Mouse (Mus musculus): ENCODE measurements at regions not wholly inside any gene's neighbourhood (a gene's known extent, or its start where the extent isn't known, plus 50 kb on each side); places are given as distances from the start of the nearest gene placed in this dataset.

- ATAC-seq (replicated peaks; ENCODE audit: insufficient number of reproducible peaks, low FRiP score, low TSS enrichment, low read depth) (no peak), DNase-seq (ENCODE audit: low spot score) (peak; percentile 52)
- 15% methylated on average over 6 of the region's 6 CpGs for WGBS
- Histone ChIP-seq H3K4me1 (ENCODE audit: control insufficient read depth, insufficient read depth, low read length) (no peaks in the 10 kb centered on the region), H3K27ac (replicated peaks; ENCODE audit: low read depth, low read length) (no peak overlapping the region), H3K9me3 (replicated peaks; ENCODE audit: control insufficient read depth, low read length) (no peaks in the 10 kb centered on the region), H3K4me3 (ENCODE audit: low read depth, low read length) (no peak overlapping the region), H3K9ac (replicated peaks; ENCODE audit: low read length) (no peak overlapping the region), H3K4me2 (ENCODE audit: low read depth, low read length) (no peak overlapping the region), H3K27me3 (ENCODE audit: control insufficient read depth, insufficient read depth, low read length) (no peaks in the 10 kb centered on the region), H3K36me3 (replicated peaks; ENCODE audit: control insufficient read depth, insufficient read depth, low read depth, low read length) (no peaks in the 10 kb centered on the region)
These were observed 218.3 kb upstream of the Mgmt start for GRCm38 (mm10) chr7:136676104-136676503.

GRCm38 (mm10) chr7:136676987-136677545 lies 217.3 kb upstream of the Mgmt start:
- Histone ChIP-seq H3K36me3 (replicated peaks; ENCODE audit: control insufficient read depth, insufficient read depth, low read depth, low read length) (no peaks in the 10 kb centered on the region), H3K27ac (replicated peaks; ENCODE audit: low read depth, low read length) (no peak overlapping the region), H3K27me3 (ENCODE audit: control insufficient read depth, insufficient read depth, low read length) (no peaks in the 10 kb centered on the region), H3K4me3 (ENCODE audit: low read depth, low read length) (no peak overlapping the region), H3K4me1 (ENCODE audit: control insufficient read depth, insufficient read depth, low read length) (no peaks in the 10 kb centered on the region), H3K9me3 (replicated peaks; ENCODE audit: control insufficient read depth, low read length) (no peaks in the 10 kb centered on the region), H3K9ac (replicated peaks; ENCODE audit: low read length) (no peak overlapping the region), H3K4me2 (ENCODE audit: low read depth, low read length) (no peak overlapping the region)
- ATAC-seq (replicated peaks; ENCODE audit: insufficient number of reproducible peaks, low FRiP score, low TSS enrichment, low read depth) = no peak
- 58% methylated on average over 17 of the region's 17 CpGs for WGBS
- no peak for DNase-seq (ENCODE audit: low spot score)

- no peak overlapping the region for H3K9ac ChIP-seq (replicated peaks; ENCODE audit: low read length)
- H3K4me3 ChIP-seq (ENCODE audit: low read depth, low read length) = no peak overlapping the region
- WGBS = 27% methylated on average over 6 of the region's 6 CpGs
- no peak for DNase-seq (ENCODE audit: low spot score)
- no peaks in the 10 kb centered on the region; the same call in 1 of the 2 replicates for H3K4me1 ChIP-seq (ENCODE audit: control insufficient read depth, insufficient read depth, low read length)
- H3K4me2 ChIP-seq (ENCODE audit: low read depth, low read length) = no peak overlapping the region
- ATAC-seq (replicated peaks; ENCODE audit: insufficient number of reproducible peaks, low FRiP score, low TSS enrichment, low read depth) = no peak
- H3K27ac ChIP-seq (replicated peaks; ENCODE audit: low read depth, low read length) = no peak overlapping the region
- H3K9me3 ChIP-seq (replicated peaks; ENCODE audit: control insufficient read depth, low read length) = no peaks in the 10 kb centered on the region
- no peaks in the 10 kb centered on the region for H3K27me3 ChIP-seq (ENCODE audit: control insufficient read depth, insufficient read depth, low read length)
- H3K36me3 ChIP-seq (replicated peaks; ENCODE audit: control insufficient read depth, insufficient read depth, low read depth, low read length) = no peaks in the 10 kb centered on the region
These were observed 204.8 kb upstream of the Mgmt start for GRCm38 (mm10) chr7:136689579-136689978.

- no peaks in the 10 kb centered on the region for H3K9me3 ChIP-seq (replicated peaks; ENCODE audit: control insufficient read depth, low read length)
- ATAC-seq (replicated peaks; ENCODE audit: insufficient number of reproducible peaks, low FRiP score, low TSS enrichment, low read depth) = no peak
- no peak for DNase-seq (ENCODE audit: low spot score)
- no peak overlapping the region for H3K27ac ChIP-seq (replicated peaks; ENCODE audit: low read depth, low read length)
- H3K27me3 ChIP-seq (ENCODE audit: control insufficient read depth, insufficient read depth, low read length) = no peaks in the 10 kb centered on the region
- no peaks in the 10 kb centered on the region for H3K36me3 ChIP-seq (replicated peaks; ENCODE audit: control insufficient read depth, insufficient read depth, low read depth, low read length)
- WGBS = 94% methylated on average over 1 of the region's 1 CpGs
- no peak overlapping the region for H3K4me3 ChIP-seq (ENCODE audit: low read depth, low read length)
- no peaks in the 10 kb centered on the region; the same call in 1 of the 2 replicates for H3K4me1 ChIP-seq (ENCODE audit: control insufficient read depth, insufficient read depth, low read length)
- no peak overlapping the region for H3K9ac ChIP-seq (replicated peaks; ENCODE audit: low read length)
- H3K4me2 ChIP-seq (ENCODE audit: low read depth, low read length) = no peak overlapping the region
These were observed 188.2 kb upstream of the Mgmt start for GRCm38 (mm10) chr7:136706246-136706645.

GRCm38 (mm10) chr7:136707200-136708003 lies 187.0 kb upstream of the Mgmt start:
- Histone ChIP-seq H3K27me3 (ENCODE audit: control insufficient read depth, insufficient read depth, low read length) (no peaks in the 10 kb centered on the region), H3K4me3 (ENCODE audit: low read depth, low read length) (no peak overlapping the region), H3K4me1 (ENCODE audit: control insufficient read depth, insufficient read depth, low read length) (no peaks in the 10 kb centered on the region; the same call in 1 of the 2 replicates), H3K9me3 (replicated peaks; ENCODE audit: control insufficient read depth, low read length) (no peaks in the 10 kb centered on the region), H3K9ac (replicated peaks; ENCODE audit: low read length) (no peak overlapping the region), H3K36me3 (replicated peaks; ENCODE audit: control insufficient read depth, insufficient read depth, low read depth, low read length) (no peaks in the 10 kb centered on the region), H3K27ac (replicated peaks; ENCODE audit: low read depth, low read length) (no peak overlapping the region), H3K4me2 (ENCODE audit: low read depth, low read length) (no peak overlapping the region)
- 70% methylated on average over 12 of the region's 12 CpGs for WGBS
- ATAC-seq (replicated peaks; ENCODE audit: insufficient number of reproducible peaks, low FRiP score, low TSS enrichment, low read depth) (no peak), DNase-seq (ENCODE audit: low spot score) (peak; percentile 15)

- H3K9me3 ChIP-seq (replicated peaks; ENCODE audit: control insufficient read depth, low read length) = no peaks in the 10 kb centered on the region
- no peaks in the 10 kb centered on the region; the same call in 1 of the 2 replicates for H3K4me1 ChIP-seq (ENCODE audit: control insufficient read depth, insufficient read depth, low read length)
- 50% methylated on average over 5 of the region's 5 CpGs for WGBS
- H3K27ac ChIP-seq (replicated peaks; ENCODE audit: low read depth, low read length) = no peak overlapping the region
- H3K9ac ChIP-seq (replicated peaks; ENCODE audit: low read length) = no peak overlapping the region
- H3K4me2 ChIP-seq (ENCODE audit: low read depth, low read length) = no peak overlapping the region
- ATAC-seq (replicated peaks; ENCODE audit: insufficient number of reproducible peaks, low FRiP score, low TSS enrichment, low read depth) = no peak
- H3K27me3 ChIP-seq (ENCODE audit: control insufficient read depth, insufficient read depth, low read length) = no peaks in the 10 kb centered on the region
- no peak for DNase-seq (ENCODE audit: low spot score)
- H3K4me3 ChIP-seq (ENCODE audit: low read depth, low read length) = no peak overlapping the region
- H3K36me3 ChIP-seq (replicated peaks; ENCODE audit: control insufficient read depth, insufficient read depth, low read depth, low read length) = no peaks in the 10 kb centered on the region
These were observed 186.4 kb upstream of the Mgmt start for GRCm38 (mm10) chr7:136708004-136708435.

- H3K4me1 ChIP-seq (ENCODE audit: control insufficient read depth, insufficient read depth, low read length) = no peaks in the 10 kb centered on the region; the same call in 1 of the 2 replicates
- DNase-seq (ENCODE audit: low spot score) (no peak), ATAC-seq (replicated peaks; ENCODE audit: insufficient number of reproducible peaks, low FRiP score, low TSS enrichment, low read depth) (no peak)
- H3K27ac ChIP-seq (replicated peaks; ENCODE audit: low read depth, low read length) = no peak overlapping the region
- 59% methylated on average over 3 of the region's 3 CpGs for WGBS
- no peaks in the 10 kb centered on the region for H3K27me3 ChIP-seq (ENCODE audit: control insufficient read depth, insufficient read depth, low read length)
- H3K9me3 ChIP-seq (replicated peaks; ENCODE audit: control insufficient read depth, low read length) = no peaks in the 10 kb centered on the region
- no peak overlapping the region for H3K4me2 ChIP-seq (ENCODE audit: low read depth, low read length)
- H3K36me3 ChIP-seq (replicated peaks; ENCODE audit: control insufficient read depth, insufficient read depth, low read depth, low read length) = no peaks in the 10 kb centered on the region
- no peak overlapping the region for H3K9ac ChIP-seq (replicated peaks; ENCODE audit: low read length)
- no peak overlapping the region for H3K4me3 ChIP-seq (ENCODE audit: low read depth, low read length)
These were observed 183.8 kb upstream of the Mgmt start for GRCm38 (mm10) chr7:136710653-136711052.

GRCm38 (mm10) chr7:136712962-136713640 lies 181.3 kb upstream of the Mgmt start:
- Histone ChIP-seq H3K4me1 (ENCODE audit: control insufficient read depth, insufficient read depth, low read length) (no peaks in the 10 kb centered on the region), H3K27me3 (ENCODE audit: control insufficient read depth, insufficient read depth, low read length) (no peaks in the 10 kb centered on the region), H3K27ac (replicated peaks; ENCODE audit: low read depth, low read length) (no peak overlapping the region), H3K9me3 (replicated peaks; ENCODE audit: control insufficient read depth, low read length) (no peaks in the 10 kb centered on the region), H3K9ac (replicated peaks; ENCODE audit: low read length) (no peak overlapping the region), H3K4me2 (ENCODE audit: low read depth, low read length) (no peak overlapping the region), H3K4me3 (ENCODE audit: low read depth, low read length) (no peak overlapping the region), H3K36me3 (replicated peaks; ENCODE audit: control insufficient read depth, insufficient read depth, low read depth, low read length) (no peaks in the 10 kb centered on the region)
- DNase-seq (ENCODE audit: low spot score) (no peak), ATAC-seq (replicated peaks; ENCODE audit: insufficient number of reproducible peaks, low FRiP score, low TSS enrichment, low read depth) (no peak)
- WGBS = 80% methylated on average over 16 of the region's 16 CpGs

Measured in embryonic facial prominence, embryonic 11.5 days (tissue).